Mouse (Mus musculus) neural tube, embryonic 12.5 days (tissue): ENCODE data around the gene Xlr3a. TPM values are rescaled to one million over a fixed set of nuclear protein-coding genes. Genes with fewer than 3 reads are reported as not detected.
A peak's percentile ranks its signal among the peaks of the same experiment; 100 is the strongest.

Experiments
- ATAC-seq: fragments of 200-750 bp; cut with Nextera tagmentation; 2 replicates; pipeline ENCODE4 v1.8.0; 2017; ENCODE audit warnings: low read depth, mild to moderate bottlenecking, moderate TSS enrichment, moderate library complexity; ENCODE audit not compliant: low FRiP score
- H3K27ac ChIP-seq: fragments of 300-500 bp; sonication (generic); 2 replicates; pipeline ENCODE4 v1.5.1; 2016
- H3K27me3 ChIP-seq: fragments of 300-500 bp; sonication (generic); replicated peaks from 2 replicates; pipeline ENCODE4 v1.6.1; 2016; ENCODE audit warnings: mild to moderate bottlenecking
- H3K36me3 ChIP-seq: fragments of 300-500 bp; sonication (generic); 2 replicates; pipeline ENCODE4 v1.6.1; 2016; ENCODE audit warnings: mild to moderate bottlenecking
- H3K4me1 ChIP-seq: fragments of 300-500 bp; sonication (generic); 2 replicates; pipeline ENCODE4 v1.6.1; 2016
- H3K4me2 ChIP-seq: fragments of 300-500 bp; sonication (generic); replicated peaks from 2 replicates; pipeline ENCODE4 v1.6.1; 2016; ENCODE audit warnings: mild to moderate bottlenecking
- H3K4me3 ChIP-seq: fragments of 300-500 bp; sonication (generic); 2 replicates; pipeline ENCODE4 v1.5.1; 2016
- H3K9ac ChIP-seq: fragments of 300-500 bp; sonication (generic); 2 replicates; pipeline ENCODE4 v1.6.1; 2016; ENCODE audit warnings: mild to moderate bottlenecking
- H3K9me3 ChIP-seq: fragments of 300-500 bp; sonication (generic); 2 replicates; pipeline ENCODE4 v1.6.1; 2016; ENCODE audit warnings: mild to moderate bottlenecking
- WGBS: fragments of 180-500 bp; shearing (Covaris S2); methylation state at CpG from one replicate; pipeline ENCODE4 v1.1.7; 2016; 5-methylcytosine and 5-hydroxymethylcytosine counted together
- polyA plus RNA-seq: library from polyadenylated mRNA; unstranded; fragments of >200 nt; fragmentation: Nextera tagmentation; extraction: Ambion mirVana; gene quantifications from 2 replicates; pipeline ENCODE4 v1.2.1, GENCODE M21; 2016

Xlr3a gene
- polyA plus RNA-seq, 1 experiment from 2014 or later, result 3.7 TPM

DNA sequence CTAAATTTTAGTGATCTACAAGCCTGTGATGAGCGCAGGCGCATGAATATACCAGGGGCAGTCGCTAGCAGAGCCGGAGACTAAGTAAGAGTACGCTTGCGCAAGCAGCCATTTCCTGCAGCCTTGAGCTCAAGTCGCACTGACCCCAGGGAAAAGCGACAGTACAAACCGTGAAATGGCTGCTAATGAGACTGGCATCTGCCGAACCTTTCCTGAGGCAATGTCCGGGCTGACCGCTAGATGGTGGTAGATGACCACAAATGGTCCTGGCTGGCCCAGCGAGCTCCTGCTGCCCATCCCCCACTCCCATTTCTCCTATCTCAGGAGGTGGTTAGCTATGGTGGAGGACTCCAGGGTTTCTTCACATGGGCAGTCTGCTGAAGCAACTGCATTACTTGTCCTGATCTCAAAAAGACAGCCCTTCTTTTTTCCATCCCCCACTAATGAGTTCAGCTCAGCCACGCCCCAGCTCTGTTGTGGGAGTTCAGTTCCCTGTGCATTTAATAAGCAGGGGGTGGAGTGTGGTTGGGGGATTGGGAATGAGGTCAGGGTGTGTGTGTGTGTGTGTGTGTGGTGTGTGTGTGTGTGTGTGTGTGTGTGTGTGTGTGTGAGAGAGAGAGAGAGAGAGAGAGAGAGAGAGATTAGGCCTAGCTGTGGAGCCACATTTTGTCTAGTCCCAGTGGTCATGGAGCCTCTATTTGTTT, 42.9 kb downstream of the Xlr3a start:
- no peaks in the 10 kb centered on the region for H3K36me3 ChIP-seq
- peak overlapping the region; percentile 27 for H3K4me2 ChIP-seq
- no peak overlapping the region for H3K27ac ChIP-seq
- H3K27me3 ChIP-seq, result no peaks in the 10 kb centered on the region
- 19% methylated on average over 14 of the region's 14 CpGs for WGBS
- H3K4me3 ChIP-seq, result no peak overlapping the region
- H3K9me3 ChIP-seq, result no peaks in the 10 kb centered on the region
- H3K9ac ChIP-seq, result no peak overlapping the region
- H3K4me1 ChIP-seq, result no peaks in the 10 kb centered on the region
- peak; percentile 97 for ATAC-seq

DNA sequence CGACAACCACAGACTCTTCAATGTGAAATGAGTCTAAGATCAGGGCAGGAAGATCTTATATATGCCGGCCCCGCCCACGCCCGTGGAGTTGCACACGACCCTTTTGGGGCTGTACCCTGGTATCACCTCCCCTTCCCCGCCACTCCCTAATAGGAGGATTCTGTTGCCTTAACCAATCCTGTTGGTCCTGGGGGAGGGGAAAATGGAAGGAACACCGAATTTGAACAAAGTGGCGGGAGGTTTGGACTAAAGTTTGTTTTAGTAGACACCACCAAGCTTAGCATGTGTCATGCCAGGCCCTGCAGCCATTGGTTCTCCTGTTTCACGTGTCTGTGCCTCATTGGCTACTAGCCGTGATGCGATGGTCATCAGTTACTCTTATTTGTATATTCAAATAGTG, 57.2 kb downstream of the Xlr3a start:
- Histone ChIP-seq H3K4me3 (no peak overlapping the region), H3K9me3 (no peaks in the 10 kb centered on the region), H3K4me2 (no peak overlapping the region), H3K36me3 (no peaks in the 10 kb centered on the region), H3K9ac (no peak overlapping the region), H3K4me1 (no peaks in the 10 kb centered on the region), H3K27ac (no peak overlapping the region), H3K27me3 (no peaks in the 10 kb centered on the region)
- no peak for ATAC-seq
- 88% methylated on average over 12 of the region's 12 CpGs for WGBS

DNA sequence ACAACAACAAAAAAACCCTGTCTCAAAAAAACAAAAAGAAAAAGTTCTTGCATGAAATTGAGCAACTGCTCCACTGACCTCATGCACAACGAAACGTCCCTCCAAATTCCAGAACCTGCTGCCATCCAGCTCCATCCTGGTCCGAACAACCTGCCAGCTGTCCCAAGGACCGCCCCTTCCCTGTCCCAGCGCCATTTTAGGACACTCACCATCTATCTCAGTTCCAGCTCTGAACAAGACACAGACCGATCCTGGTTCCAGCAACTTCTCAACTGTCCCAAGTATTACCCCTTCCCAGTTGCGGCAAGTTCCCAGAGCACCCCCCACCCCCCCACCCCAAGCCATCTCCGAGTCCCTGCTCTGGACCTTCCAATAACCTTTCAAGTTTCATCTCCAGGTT, 58.1 kb downstream of the Xlr3a start:
- no peaks in the 10 kb centered on the region for H3K36me3 ChIP-seq
- WGBS, result 82% methylated on average over 8 of the region's 8 CpGs
- H3K27ac ChIP-seq, result no peak overlapping the region
- no peak overlapping the region for H3K4me3 ChIP-seq
- no peak overlapping the region for H3K9ac ChIP-seq
- H3K9me3 ChIP-seq, result no peaks in the 10 kb centered on the region
- no peak overlapping the region for H3K4me2 ChIP-seq
- H3K27me3 ChIP-seq, result no peaks in the 10 kb centered on the region
- H3K4me1 ChIP-seq, result no peaks in the 10 kb centered on the region
- ATAC-seq, result no peak

DNA sequence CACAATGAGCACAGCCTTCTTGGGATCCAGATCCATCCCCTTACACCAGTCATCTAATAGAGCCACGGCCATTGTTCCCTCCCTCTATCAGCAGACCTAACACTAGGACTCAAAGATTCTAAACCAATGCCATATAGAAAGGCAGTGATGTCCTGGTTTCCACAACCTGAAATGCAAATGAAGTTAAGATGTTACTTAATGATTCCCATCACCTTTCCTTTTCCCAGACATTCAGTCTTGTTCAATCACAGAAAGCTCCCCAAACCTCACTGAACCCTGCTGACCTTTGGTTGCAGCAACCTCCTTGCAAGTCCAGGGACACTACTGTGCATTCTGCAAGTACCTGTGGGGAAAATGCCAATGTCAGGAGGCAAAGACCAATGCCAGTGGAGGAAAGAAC, 59.9 kb downstream of the Xlr3a start, which contains the start of gene Pnma5:
Gene Pnma5, minus strand, starts transcription at position 101 of the 400 bp plus-strand sequence.
- H3K27ac ChIP-seq, result no peak within 1 kb of the TSS
- no peak for ATAC-seq
- no peaks in the 10 kb centered on the region for H3K9me3 ChIP-seq
- no peaks in the 10 kb centered on the region for H3K36me3 ChIP-seq
- no peaks in the 10 kb centered on the region for H3K4me1 ChIP-seq
- H3K9ac ChIP-seq, result no peak within 1 kb of the TSS
- no peak within 1 kb of the TSS for H3K4me2 ChIP-seq
- WGBS, result 78% methylated on average over 1 of the region's 1 CpGs
- H3K4me3 ChIP-seq, result no peak within 1 kb of the TSS
- no peaks in the 10 kb centered on the region for H3K27me3 ChIP-seq

Other genes with a start within 250 kb of the Xlr3a start
- 84.6 and 94.1 TPM in 2 replicates for gene Cetn2, start 178.7 kb downstream of the Xlr3a start, polyA plus RNA-seq
- 37.9 and 41.4 TPM in 2 replicates for gene Nsdhl, start 178.5 kb downstream of the Xlr3a start, polyA plus RNA-seq
- gene Zfp185, start 109.8 kb downstream of the Xlr3a start, polyA plus RNA-seq, result 2.3 and 2.7 TPM in 2 replicates
- gene Pnma5, start 60.0 kb downstream of the Xlr3a start, polyA plus RNA-seq, result not detected in 2 replicates
- gene Pnma3, start 32.3 kb downstream of the Xlr3a start, polyA plus RNA-seq, result 0.99 and 1.1 TPM in 2 replicates
- gene Xlr4a, start 14.6 kb downstream of the Xlr3a start, polyA plus RNA-seq, result 0.71 and 0.91 TPM in 2 replicates
- gene Gm14685, start 20.0 kb upstream of the Xlr3a start, polyA plus RNA-seq, result 0.23 and 0.26 TPM in 2 replicates
- not detected in 2 replicates for gene Xlr5b, start 51.7 kb upstream of the Xlr3a start, polyA plus RNA-seq
- not detected in 2 replicates for gene DXBay18, start 52.4 kb upstream of the Xlr3a start, polyA plus RNA-seq
- gene Spin2d, start 79.9 kb upstream of the Xlr3a start, polyA plus RNA-seq, result not detected in 2 replicates
- 18.7 and 21.4 TPM in 2 replicates for gene Xlr3b, start 95.1 kb upstream of the Xlr3a start, polyA plus RNA-seq
- gene Xlr4b, start 117.2 kb upstream of the Xlr3a start, polyA plus RNA-seq, result 0.37 and 0.57 TPM in 2 replicates
- gene F8a, start 131.2 kb upstream of the Xlr3a start, polyA plus RNA-seq, result 23.9 and 26.1 TPM in 2 replicates
- gene Xlr4c, start 146.0 kb upstream of the Xlr3a start, polyA plus RNA-seq, result 0.57 TPM in 1 of 2 replicates, not detected in the other
- gene Xlr3c, start 168.3 kb upstream of the Xlr3a start, polyA plus RNA-seq, result 0.60 and 0.82 TPM in 2 replicates
- gene Xlr5a, start 195.9 kb upstream of the Xlr3a start, polyA plus RNA-seq, result not detected in 2 replicates
- not detected in 2 replicates for gene Xlr5c, start 195.9 kb upstream of the Xlr3a start, polyA plus RNA-seq
- not detected in 2 replicates for gene Gm45015, start 239.7 kb upstream of the Xlr3a start, polyA plus RNA-seq
- gene Zfp275, start 245.5 kb upstream of the Xlr3a start, polyA plus RNA-seq, result 15.6 and 15.7 TPM in 2 replicates